8 mouse cellular contexts compared by ENCODE assay signal in genomic region chr2:165160466-165160865, GRCm38 (mm10).
DNase-seq lines count a peak whose midpoint lies in the region; ATAC-seq lines count a peak whose summit lies in the region.

No protein-coding gene starts in this region.

- no peak overlapping the region for H3K4me2 ChIP-seq in forebrain, embryonic 15.5 days (replicated peaks)

- H3K36me3 ChIP-seq in forebrain, embryonic 15.5 days = no peaks in the 10 kb centered on the region

- WGBS in forebrain, embryonic 15.5 days = 22% methylated on average over 5 of the region's 5 CpGs

- ATAC-seq in forebrain, embryonic 15.5 days (replicated peaks) = no peak

- H3K27ac ChIP-seq in forebrain, embryonic 15.5 days (replicated peaks) = no peak overlapping the region

- H3K9me3 ChIP-seq in forebrain, embryonic 15.5 days = no peaks in the 10 kb centered on the region

- no peak overlapping the region for H3K4me3 ChIP-seq in forebrain, embryonic 15.5 days

- no peaks in the 10 kb centered on the region for H3K27me3 ChIP-seq in forebrain, embryonic 15.5 days

- intact Hi-C loops in left cerebral cortex, postnatal 10 days (cut with DNase I) = no loop called here

- H3K4me1 ChIP-seq in forebrain, embryonic 15.5 days = peaks cover 25% of the 10 kb centered on the region

- DNase-seq in kidney, adult 9 months = peak; percentile 34
- no peak for DNase-seq in kidney, adult 11 months
- DNase-seq in Muller cell, postnatal 12 days (ENCODE audit: inconsistent ontology term) = peak; percentile 40
- peak; percentile 82 for DNase-seq in embryo, embryonic 10.5 days (ENCODE audit: low spot score)
- DNase-seq in mesoderm, embryonic 11.5 days (ENCODE audit: low read depth, low spot score) = peak; percentile 77
- no peak for DNase-seq in left cerebral cortex, postnatal 10 days (ENCODE audit: extremely low spot score in 1 of 2, low spot score in 2 of 2)
- DNase-seq in cerebellum, adult 9-11 months = no peak

- H3K9ac ChIP-seq in forebrain, embryonic 15.5 days (replicated peaks) = no peak overlapping the region

Comparison
In these comparisons a context has a peak if more than half of its experiments do, and no peak if none do; other contexts are left out.
1. DNase-seq: peak in kidney, adult 9 months (single experiment), Muller cell, postnatal 12 days (single experiment), embryo, embryonic 10.5 days (single experiment) and mesoderm, embryonic 11.5 days (single experiment); none in kidney, adult 11 months (single experiment), left cerebral cortex, postnatal 10 days (0 of 2) and cerebellum, adult 9-11 months (single experiment).